Mouse (Mus musculus): ENCODE data around the gene Sec61b. TPM values are rescaled to one million over a fixed set of nuclear protein-coding genes. Genes with fewer than 3 reads are reported as not detected.

Sec61b gene
- polyA plus RNA-seq, 1 experiment from 2014 or later: 325 TPM

- 89% methylated on average over 8 of the region's 8 CpGs for WGBS
- Histone ChIP-seq H3K9me3 (no peaks in the 10 kb centered on the region), H3K27ac (no peak overlapping the region)
Observed at GRCm38 (mm10) chr4:47493456-47493855, 19.0 kb downstream of the Sec61b start.

GRCm38 (mm10) chr4:47494137-47494536 lies 19.7 kb downstream of the Sec61b start:
- H3K4me3 ChIP-seq (replicated peaks): no peak overlapping the region
- H3K4me1 ChIP-seq: peaks cover 17% of the 10 kb centered on the region
- no peaks in the 10 kb centered on the region for H3K27me3 ChIP-seq
- 73% methylated on average over 1 of the region's 1 CpGs for WGBS
- no peak overlapping the region for H3K9ac ChIP-seq
- H3K9me3 ChIP-seq: no peaks in the 10 kb centered on the region
- H3K27ac ChIP-seq: no peak overlapping the region
- H3K36me3 ChIP-seq (replicated peaks): no peaks in the 10 kb centered on the region
- no peak overlapping the region for H3K4me2 ChIP-seq
- no peak for ATAC-seq (ENCODE audit: low FRiP score)

More at GRCm38 (mm10) chr4:47493456-47493855, 19.0 kb downstream of the Sec61b start:
- Histone ChIP-seq H3K36me3 (replicated peaks) (no peaks in the 10 kb centered on the region), H3K4me1 (peaks cover 17% of the 10 kb centered on the region), H3K4me3 (replicated peaks) (no peak overlapping the region), H3K27me3 (no peaks in the 10 kb centered on the region), H3K4me2 (no peak overlapping the region), H3K9ac (no peak overlapping the region)
- no peak for ATAC-seq (ENCODE audit: low FRiP score)

- Histone ChIP-seq H3K27ac (no peak overlapping the region), H3K4me3 (replicated peaks) (no peak overlapping the region), H3K9me3 (no peaks in the 10 kb centered on the region), H3K4me2 (no peak overlapping the region), H3K36me3 (replicated peaks) (no peaks in the 10 kb centered on the region), H3K4me1 (peaks cover 17% of the 10 kb centered on the region), H3K9ac (no peak overlapping the region), H3K27me3 (no peaks in the 10 kb centered on the region)
- no peak for ATAC-seq (ENCODE audit: low FRiP score)
- 77% methylated on average over 2 of the region's 2 CpGs for WGBS
Observed at GRCm38 (mm10) chr4:47494686-47495085, 20.2 kb downstream of the Sec61b start.

- H3K36me3 ChIP-seq (replicated peaks): no peaks in the 10 kb centered on the region
- no peak overlapping the region for H3K4me2 ChIP-seq
- H3K27me3 ChIP-seq: no peaks in the 10 kb centered on the region
- WGBS: 76% methylated on average over 7 of the region's 7 CpGs
- no peak overlapping the region for H3K27ac ChIP-seq
- no peak overlapping the region for H3K4me3 ChIP-seq (replicated peaks)
- H3K4me1 ChIP-seq: no peaks in the 10 kb centered on the region
- H3K9me3 ChIP-seq: no peaks in the 10 kb centered on the region
- no peak overlapping the region for H3K9ac ChIP-seq
- no peak for ATAC-seq (ENCODE audit: low FRiP score)
Observed at GRCm38 (mm10) chr4:47497811-47498385, 23.4 kb downstream of the Sec61b start.

- Histone ChIP-seq H3K27ac (no peak overlapping the region), H3K9me3 (no peaks in the 10 kb centered on the region), H3K4me2 (no peak overlapping the region), H3K4me3 (replicated peaks) (no peak overlapping the region), H3K4me1 (no peaks in the 10 kb centered on the region), H3K9ac (no peak overlapping the region), H3K36me3 (replicated peaks) (no peaks in the 10 kb centered on the region), H3K27me3 (no peaks in the 10 kb centered on the region)
- 81% methylated on average over 10 of the region's 10 CpGs for WGBS
- no peak for ATAC-seq (ENCODE audit: low FRiP score)
Observed at GRCm38 (mm10) chr4:47499121-47499545, 24.7 kb downstream of the Sec61b start.

GRCm38 (mm10) chr4:47502546-47502971 lies 28.1 kb downstream of the Sec61b start:
- H3K4me3 ChIP-seq (replicated peaks): no peak overlapping the region
- no peak for ATAC-seq (ENCODE audit: low FRiP score)
- WGBS: 29% methylated on average over 4 of the region's 4 CpGs
- H3K4me1 ChIP-seq: no peaks in the 10 kb centered on the region
- no peak overlapping the region for H3K4me2 ChIP-seq
- H3K36me3 ChIP-seq (replicated peaks): no peaks in the 10 kb centered on the region
- H3K9me3 ChIP-seq: no peaks in the 10 kb centered on the region
- no peak overlapping the region for H3K27ac ChIP-seq
- no peak overlapping the region for H3K9ac ChIP-seq
- no peaks in the 10 kb centered on the region for H3K27me3 ChIP-seq

GRCm38 (mm10) chr4:47503045-47503444 lies 28.6 kb downstream of the Sec61b start:
- H3K27ac ChIP-seq: no peak overlapping the region
- H3K36me3 ChIP-seq (replicated peaks): no peaks in the 10 kb centered on the region
- no peaks in the 10 kb centered on the region for H3K27me3 ChIP-seq
- no peaks in the 10 kb centered on the region for H3K9me3 ChIP-seq
- H3K4me3 ChIP-seq (replicated peaks): no peak overlapping the region
- no peak overlapping the region for H3K4me2 ChIP-seq
- 86% methylated on average over 6 of the region's 6 CpGs for WGBS
- ATAC-seq (ENCODE audit: low FRiP score): no peak
- no peaks in the 10 kb centered on the region for H3K4me1 ChIP-seq
- no peak overlapping the region for H3K9ac ChIP-seq

GRCm38 (mm10) chr4:47504841-47505517 lies 30.5 kb downstream of the Sec61b start:
- ATAC-seq (ENCODE audit: low FRiP score): no peak
- WGBS: 80% methylated on average over 10 of the region's 10 CpGs
- Histone ChIP-seq H3K27me3 (no peaks in the 10 kb centered on the region), H3K9me3 (no peaks in the 10 kb centered on the region), H3K4me1 (no peaks in the 10 kb centered on the region), H3K27ac (no peak overlapping the region), H3K36me3 (replicated peaks) (no peaks in the 10 kb centered on the region), H3K9ac (no peak overlapping the region), H3K4me3 (replicated peaks) (no peak overlapping the region), H3K4me2 (no peak overlapping the region)

- H3K27ac ChIP-seq: peak overlapping the region; percentile 36
- WGBS: 55% methylated on average over 12 of the region's 12 CpGs
- ATAC-seq (ENCODE audit: low FRiP score): peak; percentile 49; the same call in 1 of the 2 replicates
Observed at GRCm38 (mm10) chr4:47518551-47519181, 44.2 kb downstream of the Sec61b start.

GRCm38 (mm10) chr4:47520076-47520475 lies 45.6 kb downstream of the Sec61b start:
- ATAC-seq (ENCODE audit: low FRiP score): no peak
- Histone ChIP-seq H3K9me3 (no peaks in the 10 kb centered on the region), H3K36me3 (replicated peaks) (no peaks in the 10 kb centered on the region), H3K9ac (no peak overlapping the region), H3K4me1 (peaks cover 10% of the 10 kb centered on the region), H3K27ac (no peak overlapping the region), H3K4me2 (no peak overlapping the region), H3K4me3 (replicated peaks) (no peak overlapping the region), H3K27me3 (no peaks in the 10 kb centered on the region)
- WGBS: 75% methylated on average over 4 of the region's 4 CpGs

More at GRCm38 (mm10) chr4:47518551-47519181, 44.2 kb downstream of the Sec61b start:
- Histone ChIP-seq H3K4me3 (replicated peaks) (no peak overlapping the region), H3K9ac (no peak overlapping the region), H3K4me1 (peaks cover 10% of the 10 kb centered on the region), H3K36me3 (replicated peaks) (no peaks in the 10 kb centered on the region), H3K9me3 (no peaks in the 10 kb centered on the region), H3K4me2 (no peak overlapping the region), H3K27me3 (no peaks in the 10 kb centered on the region)

- Histone ChIP-seq H3K27ac (no peak overlapping the region), H3K4me1 (peaks cover 10% of the 10 kb centered on the region), H3K9ac (no peak overlapping the region), H3K4me2 (no peak overlapping the region), H3K9me3 (no peaks in the 10 kb centered on the region), H3K4me3 (replicated peaks) (no peak overlapping the region), H3K27me3 (no peaks in the 10 kb centered on the region), H3K36me3 (replicated peaks) (no peaks in the 10 kb centered on the region)
- no peak for ATAC-seq (ENCODE audit: low FRiP score)
- 84% methylated on average over 6 of the region's 6 CpGs for WGBS
Observed at GRCm38 (mm10) chr4:47521884-47522605, 47.6 kb downstream of the Sec61b start.

GRCm38 (mm10) chr4:47529866-47530265 lies 55.4 kb downstream of the Sec61b start:
- ATAC-seq (ENCODE audit: low FRiP score): no peak
- H3K36me3 ChIP-seq (replicated peaks): no peaks in the 10 kb centered on the region
- no peaks in the 10 kb centered on the region for H3K9me3 ChIP-seq
- H3K9ac ChIP-seq: no peak overlapping the region
- H3K27me3 ChIP-seq: no peaks in the 10 kb centered on the region
- 0 out of 2 replicates have a peak, but pooled peaks cover 3% of the 10 kb centered on the region for H3K4me1 ChIP-seq
- 92% methylated on average over 4 of the region's 4 CpGs for WGBS
- H3K27ac ChIP-seq: no peak overlapping the region
- no peak overlapping the region for H3K4me3 ChIP-seq (replicated peaks)
- no peak overlapping the region for H3K4me2 ChIP-seq
